Comparison of ENCODE assay signal across 9 mouse cellular contexts in genomic region chr11:74371393-74372100, GRCm38 (mm10). TPM values are rescaled to one million over a fixed set of nuclear protein-coding genes. Genes with fewer than 3 reads are reported as not detected.
A peak's percentile ranks its signal among the peaks of the same experiment; 100 is the strongest.
DNase-seq lines count a peak whose midpoint lies in the region; ATAC-seq and TF ChIP-seq lines count a peak whose summit lies in the region.
"Had no signal": no experiment of that assay in that cellular context is flagged by ENCODE, and none has a peak within 500 bp of the region (broad histone marks: within the 10 kb centered on the region; RNA-seq: fewer than 3 reads in every experiment).

No protein-coding gene starts in this region.

- H3K4me3 ChIP-seq in heart, postnatal 0 days (ENCODE audit: low read depth, low read length), result no peak overlapping the region
- H3K4me3 ChIP-seq: heart, embryonic 13.5 days had no signal

- TF ChIP-seq EP300 in heart, postnatal 0 days (IDR thresholded peaks at IDR 0.05; ENCODE audit: low read depth), result no peak

- no peak overlapping the region for H3K9ac ChIP-seq in heart, postnatal 0 days (replicated peaks; ENCODE audit: low read depth, low read length)
- H3K9ac ChIP-seq: heart, embryonic 13.5 days had no signal

- peak; percentile 76 for TF ChIP-seq CTCF in heart, postnatal 0 days (IDR thresholded peaks at IDR 0.05; ENCODE audit: low read depth)

- H3K4me1 ChIP-seq in heart, postnatal 0 days (ENCODE audit: control insufficient read depth, insufficient read depth), result no peaks in the 10 kb centered on the region
- H3K4me1 ChIP-seq: heart, embryonic 13.5 days had no signal

- H3K36me3 ChIP-seq in heart, postnatal 0 days (replicated peaks; ENCODE audit: control insufficient read depth, insufficient read depth, low read length), result no peaks in the 10 kb centered on the region
- H3K36me3 ChIP-seq: heart, embryonic 13.5 days had no signal

- H3K4me2 ChIP-seq in heart, postnatal 0 days (ENCODE audit: low read depth, low read length), result no peak overlapping the region
- H3K4me2 ChIP-seq: heart, embryonic 13.5 days had no signal

- no peak for ATAC-seq in heart, postnatal 0 days (ENCODE audit: insufficient read depth, low read depth)

- no peak overlapping the region for H3K27ac ChIP-seq in heart, postnatal 0 days (ENCODE audit: low read depth)
- H3K27ac ChIP-seq: heart, embryonic 13.5 days had no signal

- H3K9me3 ChIP-seq in heart, postnatal 0 days (replicated peaks; ENCODE audit: control insufficient read depth, low read length), result no peaks in the 10 kb centered on the region

- H3K27me3 ChIP-seq in heart, postnatal 0 days (ENCODE audit: control insufficient read depth, insufficient read depth, low read length), result peaks cover 9% of the 10 kb centered on the region

- peak; percentile 45 for DNase-seq in CD4-positive helper T cell, adult 2 months (ENCODE audit: low read depth, low spot score)
- DNase-seq in adrenal gland, postnatal 10 days, result peak; percentile 86
- DNase-seq in embryo, embryonic 11 days, result peak; percentile 84
- peak; percentile 39 for DNase-seq in heart, postnatal 0 days (ENCODE audit: low spot score)
- DNase-seq in kidney, postnatal 4 days, result peak; percentile 86 to 87
- DNase-seq in lung, postnatal 14 days, result peak; percentile 76
- DNase-seq in ovary, postnatal 36 days (ENCODE audit: low spot score), result peak; percentile 76
- peak; percentile 23 to 54 for DNase-seq in thymus, postnatal 36 days

- WGBS in heart, postnatal 0 days, result 13% methylated on average over 22 of the region's 22 CpGs

RNA-seq across cellular contexts. Expression of gene Olfr412, which starts 9.7 kb away (rescaled TPM):
- total RNA-seq in adrenal gland, postnatal 10 days (2021), result not detected
- not detected in 2 replicates for total RNA-seq in heart, postnatal 0 days (2014; rRNA removed; ENCODE audit: low replicate concordance)
- polyA plus RNA-seq in heart, postnatal 0 days (2015; fragmentation: Nextera tagmentation; extraction: Ambion mirVana), result not detected in 2 replicates
- polyA plus RNA-seq: heart, embryonic 13.5 days had no signal

RNA-seq across cellular contexts. Expression of gene Olfr411, which starts 19.1 kb away (rescaled TPM):
- not detected for total RNA-seq in adrenal gland, postnatal 10 days (2021)
- not detected in 2 replicates for total RNA-seq in heart, postnatal 0 days (2014; rRNA removed; ENCODE audit: low replicate concordance)
- polyA plus RNA-seq in heart, postnatal 0 days (2015; fragmentation: Nextera tagmentation; extraction: Ambion mirVana), result not detected in 2 replicates
- polyA plus RNA-seq: heart, embryonic 13.5 days had no signal

RNA-seq across cellular contexts. Expression of gene Olfr410, which starts 33.7 kb away (rescaled TPM):
- total RNA-seq in adrenal gland, postnatal 10 days (2021), result not detected
- not detected in 2 replicates for total RNA-seq in heart, postnatal 0 days (2014; rRNA removed; ENCODE audit: low replicate concordance)
- not detected in 2 replicates for polyA plus RNA-seq in heart, postnatal 0 days (2015; fragmentation: Nextera tagmentation; extraction: Ambion mirVana)
- polyA plus RNA-seq: heart, embryonic 13.5 days had no signal
